Mouse (Mus musculus) kidney, postnatal 0 days (tissue): ENCODE measurements at regions not wholly inside any gene's neighbourhood (a gene's known extent, or its start where the extent isn't known, plus 50 kb on each side); places are given as distances from the start of the nearest gene placed in this dataset.

Experiments used
- ATAC-seq: fragments of 200-750 bp; cut with Nextera tagmentation; replicated peaks from 2 replicates; pipeline ENCODE4 v1.8.0; 2017; ENCODE audit warnings: low read depth, moderate number of reproducible peaks, moderate TSS enrichment, moderate library complexity; ENCODE audit not compliant: low FRiP score
- DNase-seq: peaks from one replicate; pipeline ENCODE4 v3.0.0-alpha.2; 2016; ENCODE audit warnings: low spot score
- H3K27ac ChIP-seq: fragments of 300-500 bp; sonication (generic); 2 replicates; pipeline ENCODE4 v1.5.1; 2014; ENCODE audit warnings: mild to moderate bottlenecking
- H3K27me3 ChIP-seq: fragments of 300-500 bp; sonication (generic); 2 replicates; pipeline ENCODE4 v1.6.1; 2014; ENCODE audit warnings: low read length, mixed read lengths; ENCODE audit not compliant: insufficient read depth
- H3K36me3 ChIP-seq: fragments of 300-500 bp; sonication (generic); 2 replicates; pipeline ENCODE4 v1.6.1; 2014; ENCODE audit warnings: low read length, mixed read lengths; ENCODE audit not compliant: insufficient read depth
- H3K4me1 ChIP-seq: fragments of 300-500 bp; sonication (generic); replicated peaks from 2 replicates; pipeline ENCODE4 v1.6.1; 2014; ENCODE audit warnings: antibody characterized with exemption, low read length, mixed read lengths; ENCODE audit not compliant: insufficient read depth
- H3K4me2 ChIP-seq: fragments of 300-500 bp; sonication (generic); 2 replicates; pipeline ENCODE4 v1.6.1; 2014; ENCODE audit warnings: mild to moderate bottlenecking, low read length, moderate library complexity, mixed read lengths
- H3K4me3 ChIP-seq: fragments of 300-500 bp; sonication (generic); replicated peaks from 2 replicates; pipeline ENCODE4 v1.5.1; 2014; ENCODE audit warnings: low read depth, low read length
- H3K9ac ChIP-seq: fragments of 300-500 bp; sonication (generic); 2 replicates; pipeline ENCODE4 v1.6.1; 2014; ENCODE audit warnings: low read depth, low read length
- H3K9me3 ChIP-seq: fragments of 300-500 bp; sonication (generic); replicated peaks from 2 replicates; pipeline ENCODE4 v1.6.1; 2016; ENCODE audit warnings: low read length, inconsistent platforms, mixed read lengths
- CTCF ChIP-seq: IDR thresholded peaks from 2 replicates; pipeline ENCODE4 v1.5.1; 2016; ENCODE audit warnings: antibody characterized with exemption, low read depth, mild to moderate bottlenecking, moderate library complexity
- WGBS: fragments of 180-500 bp; shearing (Covaris S2); extraction: QIAGEN DNeasy Blood & Tissue Kit; methylation state at CpG from one replicate; pipeline ENCODE4 v1.1.7; 2014; 5-methylcytosine and 5-hydroxymethylcytosine counted together

DNA sequence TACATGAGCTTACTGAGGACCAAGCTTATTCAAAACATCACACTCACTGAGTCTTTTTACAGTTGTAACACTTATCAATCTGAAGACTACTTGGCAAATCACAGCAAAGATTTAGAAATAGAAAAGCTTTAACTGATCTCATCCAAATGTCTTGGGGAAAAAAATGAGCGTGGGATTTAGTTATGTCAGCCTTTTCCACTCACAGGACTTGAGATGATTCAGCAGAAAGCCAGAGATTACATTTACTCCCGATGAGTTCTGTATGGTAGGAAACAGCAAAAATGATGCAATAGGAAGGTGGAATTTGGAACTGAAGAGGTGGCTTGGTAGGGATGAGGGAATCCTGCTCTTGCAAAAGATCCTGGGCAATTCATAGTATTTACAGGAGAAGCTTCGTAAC lies 831.0 kb downstream of the Galc start:
- Histone ChIP-seq H3K4me3 (no peak overlapping the region), H3K36me3 (no peaks in the 10 kb centered on the region), H3K27me3 (no peaks in the 10 kb centered on the region), H3K9ac (no peak overlapping the region), H3K27ac (no peak overlapping the region), H3K9me3 (no peaks in the 10 kb centered on the region), H3K4me1 (no peaks in the 10 kb centered on the region), H3K4me2 (no peak overlapping the region)
- no peak for TF ChIP-seq CTCF
- WGBS: 84% methylated on average over 3 of the region's 3 CpGs
- no peak for DNase-seq
- no peak for ATAC-seq

GRCm38 (mm10) chr12:97424726-97425125 lies 834.5 kb downstream of the Galc start:
- H3K9me3 ChIP-seq: no peaks in the 10 kb centered on the region
- H3K4me1 ChIP-seq: no peaks in the 10 kb centered on the region
- no peak for ATAC-seq
- no peak for DNase-seq
- no peak overlapping the region for H3K4me2 ChIP-seq
- H3K4me3 ChIP-seq: no peak overlapping the region
- H3K9ac ChIP-seq: no peak overlapping the region
- 89% methylated on average over 3 of the region's 3 CpGs for WGBS
- H3K27me3 ChIP-seq: no peaks in the 10 kb centered on the region
- TF ChIP-seq CTCF: no peak
- H3K27ac ChIP-seq: no peak overlapping the region
- no peaks in the 10 kb centered on the region for H3K36me3 ChIP-seq

- ATAC-seq: no peak
- Histone ChIP-seq H3K4me2 (no peak overlapping the region), H3K36me3 (no peaks in the 10 kb centered on the region), H3K27me3 (no peaks in the 10 kb centered on the region), H3K27ac (no peak overlapping the region), H3K4me3 (no peak overlapping the region), H3K4me1 (no peaks in the 10 kb centered on the region), H3K9me3 (no peaks in the 10 kb centered on the region), H3K9ac (no peak overlapping the region)
- WGBS: 40% methylated on average over 3 of the region's 3 CpGs
- DNase-seq: no peak
- no peak for TF ChIP-seq CTCF
Measured at GRCm38 (mm10) chr12:97403440-97403839, 855.8 kb downstream of the Galc start.

DNA sequence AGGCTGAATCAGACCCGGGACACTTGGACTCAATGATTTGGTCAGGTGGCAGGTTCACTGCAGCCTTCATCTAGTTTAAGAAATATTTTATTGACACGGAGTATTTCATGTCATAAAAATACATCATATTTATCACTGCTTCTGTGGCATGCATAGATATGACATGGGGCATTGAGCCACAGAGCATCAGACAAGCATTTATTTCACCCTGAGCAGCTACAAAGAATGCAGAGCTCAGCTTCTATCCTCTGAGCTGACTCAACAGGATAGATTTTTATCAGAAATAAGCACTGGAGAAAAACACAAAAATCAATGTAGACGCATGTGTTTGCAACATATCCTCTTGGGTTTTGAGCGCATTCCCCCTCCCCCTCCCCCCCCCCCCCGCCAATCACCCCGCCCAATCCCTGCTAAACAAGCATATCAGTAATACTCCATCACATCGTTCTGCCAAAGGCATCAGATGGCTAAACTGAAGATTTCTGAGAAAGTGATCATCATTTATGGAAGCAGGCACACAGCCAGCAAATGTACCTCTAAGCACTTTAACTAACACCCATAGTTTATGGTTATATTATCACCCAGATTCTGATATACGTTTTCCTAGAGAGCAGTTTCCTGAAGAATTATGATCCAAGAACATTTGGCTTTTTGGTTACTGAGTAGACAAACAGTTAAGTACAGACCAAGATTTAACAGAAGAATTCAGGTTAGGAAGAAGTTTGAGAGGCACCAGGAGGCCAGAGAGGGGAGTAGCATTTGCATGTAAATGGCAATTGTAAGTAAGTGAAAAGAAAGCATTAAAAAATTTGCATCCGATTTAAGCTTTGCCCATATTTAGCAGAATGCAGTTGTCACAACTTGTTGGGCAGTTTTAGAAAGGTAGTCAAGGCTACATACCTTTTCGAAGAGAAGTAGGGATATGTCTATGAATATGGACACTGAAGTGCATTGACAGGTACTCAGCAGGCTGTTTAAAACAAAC lies 856.6 kb downstream of the Galc start:
- ATAC-seq (no peak), DNase-seq (peak; percentile 11)
- H3K9me3 ChIP-seq: no peaks in the 10 kb centered on the region
- no peaks in the 10 kb centered on the region for H3K4me1 ChIP-seq
- no peak overlapping the region for H3K27ac ChIP-seq
- no peak overlapping the region for H3K9ac ChIP-seq
- WGBS: 26% methylated on average over 10 of the region's 10 CpGs
- no peaks in the 10 kb centered on the region for H3K36me3 ChIP-seq
- H3K4me3 ChIP-seq: no peak overlapping the region
- no peaks in the 10 kb centered on the region for H3K27me3 ChIP-seq
- TF ChIP-seq CTCF: no peak
- no peak overlapping the region for H3K4me2 ChIP-seq

DNA sequence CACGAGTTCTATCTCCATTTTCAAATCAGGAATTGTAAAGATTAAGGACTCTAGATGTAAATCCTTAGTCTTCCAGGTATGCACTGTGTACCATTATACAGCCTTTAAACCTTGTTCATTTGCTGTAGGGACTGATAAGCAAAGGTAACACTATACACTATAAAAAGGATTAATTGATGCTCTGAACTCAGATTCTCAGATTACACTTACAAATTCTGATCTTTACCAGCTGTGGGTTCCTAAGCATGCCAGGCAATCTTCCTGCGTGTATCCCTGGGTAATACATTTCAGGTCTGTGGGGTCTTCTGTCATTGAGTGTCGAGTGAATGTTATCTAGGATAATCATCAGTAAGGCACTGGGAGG lies 860.7 kb downstream of the Galc start:
- peak; percentile 17 for DNase-seq
- ATAC-seq: no peak
- Histone ChIP-seq H3K27me3 (no peaks in the 10 kb centered on the region), H3K4me3 (no peak overlapping the region), H3K4me1 (no peaks in the 10 kb centered on the region), H3K4me2 (no peak overlapping the region), H3K27ac (no peak overlapping the region), H3K9me3 (no peaks in the 10 kb centered on the region), H3K9ac (no peak overlapping the region), H3K36me3 (no peaks in the 10 kb centered on the region)
- 18% methylated on average over 3 of the region's 3 CpGs for WGBS
- no peak for TF ChIP-seq CTCF

DNA sequence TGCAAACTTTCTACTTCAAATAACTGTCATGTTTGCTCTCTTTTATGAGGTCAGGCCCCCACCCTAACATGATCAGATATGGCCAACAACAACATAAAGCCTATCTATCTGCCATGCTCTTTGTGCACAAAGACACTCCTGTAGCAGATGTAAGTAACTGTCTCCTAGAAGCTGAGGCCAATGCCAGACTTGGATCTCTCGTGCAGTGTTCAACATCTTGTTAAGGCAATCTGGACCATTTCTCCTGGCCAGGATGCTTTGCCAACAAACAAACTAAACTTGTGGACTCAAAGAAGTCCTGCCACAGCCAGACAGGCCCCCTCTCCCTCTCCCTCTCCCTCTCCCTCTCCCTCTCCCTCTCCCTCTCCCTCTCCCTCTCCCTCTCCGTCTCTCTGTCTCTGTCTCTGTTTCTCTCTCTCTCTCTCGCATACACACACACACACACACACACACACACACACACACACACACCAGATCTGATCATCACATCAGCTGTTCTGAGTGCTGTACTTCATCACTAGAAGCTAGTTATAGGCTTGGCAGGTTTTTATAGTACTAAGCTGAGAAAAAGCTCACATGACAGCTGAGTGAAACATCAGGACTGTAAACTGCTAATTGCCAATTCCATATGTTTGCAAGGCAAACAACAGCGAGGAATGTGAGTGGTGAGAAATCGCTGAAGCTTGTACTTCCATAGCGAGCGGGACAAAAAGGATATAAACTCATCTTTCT lies 861.2 kb downstream of the Galc start:
- Histone ChIP-seq H3K4me3 (no peak overlapping the region), H3K4me2 (no peak overlapping the region), H3K27ac (no peak overlapping the region), H3K9ac (no peak overlapping the region), H3K9me3 (no peaks in the 10 kb centered on the region), H3K27me3 (no peaks in the 10 kb centered on the region), H3K36me3 (no peaks in the 10 kb centered on the region), H3K4me1 (no peaks in the 10 kb centered on the region)
- no peak for ATAC-seq
- TF ChIP-seq CTCF: no peak
- 43% methylated on average over 6 of the region's 7 CpGs for WGBS
- peak; percentile 8 for DNase-seq
